Mouse (Mus musculus): Measurements from ENCODE around the gene 4933415A04Rik.

DNA sequence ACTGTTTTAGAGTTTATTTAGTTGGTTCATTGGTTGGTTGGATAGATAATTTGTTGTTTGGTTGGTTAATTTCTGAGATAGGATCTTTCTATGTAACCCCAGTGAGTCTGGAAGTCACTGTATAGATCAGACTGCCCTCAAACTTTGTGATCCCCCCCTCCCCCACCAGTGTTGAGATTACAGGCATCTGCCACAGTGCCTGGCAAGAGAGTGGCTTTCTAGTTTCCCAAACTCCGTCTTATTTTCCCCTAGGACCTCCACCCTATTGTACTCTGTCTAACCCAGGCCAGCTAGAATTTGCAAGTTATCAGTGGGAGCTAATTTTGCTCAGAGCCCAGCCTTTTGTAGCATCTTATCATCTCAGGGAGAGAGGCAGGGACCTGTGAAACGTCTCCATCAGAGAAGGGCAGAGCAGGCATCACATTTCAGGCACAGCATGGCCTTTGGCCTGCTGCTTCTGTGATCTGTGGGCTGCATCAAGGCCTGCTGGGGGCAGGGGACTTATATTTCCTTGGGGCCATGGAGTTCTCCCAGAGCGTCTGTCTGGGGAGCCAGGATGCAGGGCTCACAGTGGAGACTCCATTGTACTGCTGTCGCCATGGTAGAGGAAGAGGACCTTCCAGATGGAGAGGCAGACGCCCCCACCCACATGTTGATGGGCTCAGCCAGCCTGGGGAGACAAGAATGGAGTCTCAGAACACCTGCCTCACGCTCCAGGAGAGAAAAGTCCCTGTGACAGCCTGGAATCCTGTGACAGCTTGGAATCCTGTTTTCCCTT lies 27.1 kb upstream of the 4933415A04Rik start:
- TF ChIP-seq CTCF (IDR thresholded peaks at IDR 0.05; ENCODE audit: insufficient read depth, low read length) (no peak), POLR2A (IDR thresholded peaks at IDR 0.05; ENCODE audit: borderline replicate concordance, extremely low read depth, low read depth, low read length) (no peak)
